Mouse (Mus musculus): ENCODE data around the gene Phf5a. TPM values are rescaled to one million over a fixed set of nuclear protein-coding genes. Genes with fewer than 3 reads are reported as not detected.
"Not testable (repeated sequence)": the region's sequence is repeated elsewhere in the genome, so short reads cannot be mapped to it uniquely, and the experiment has no call there.

The Phf5a gene
- 10 to 100 TPM; 34.3 to 36.2 TPM for total RNA-seq (2021)
- long read RNA-seq, transcript Phf5a-201 (4 exons, 1,663 nt) = major isoform, 24 of 32 reads
- long read RNA-seq, partial matches to known transcripts = 1 of 32 reads
- long read RNA-seq, other reads (novel, unspliced or antisense) = 6 of 32 reads

DNA sequence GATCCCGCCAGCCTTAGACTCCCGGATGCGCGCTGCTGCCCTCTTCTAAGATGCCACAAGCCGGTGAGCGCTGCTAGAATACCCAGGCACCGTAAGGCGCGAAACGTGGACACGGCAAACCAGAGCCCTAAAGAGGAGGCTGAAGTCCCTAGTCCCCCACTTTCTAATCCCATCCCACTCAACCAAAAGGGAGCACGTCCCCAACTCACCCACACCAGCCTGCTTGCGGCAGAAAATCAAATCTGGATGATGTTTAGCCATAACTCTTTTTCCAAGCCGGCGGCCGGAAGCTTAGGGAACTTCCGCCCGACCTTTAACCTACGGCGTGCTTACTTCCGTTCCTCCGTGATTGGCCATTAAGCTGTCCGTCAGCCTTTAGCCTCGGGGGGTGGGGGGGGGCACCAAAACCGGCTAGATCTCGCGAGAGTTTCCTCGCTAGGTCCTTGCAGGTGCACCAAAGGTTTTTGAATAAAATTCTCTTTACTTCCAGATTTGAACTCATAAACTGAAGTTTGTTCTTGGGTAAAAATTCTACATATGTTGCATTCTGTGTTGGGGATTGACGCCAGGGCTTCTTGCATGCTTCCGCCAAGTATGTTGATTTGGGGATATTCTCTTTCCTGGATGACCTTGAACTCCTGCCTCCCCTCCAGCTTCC lies at the start of gene Phf5a:
Phf5a (minus strand) TSS at position 308 of the 658 bp plus-strand sequence.
- peak; percentile 70 to 91 for DNase-seq (ENCODE audit: low spot score in 2 of 2)

DNA sequence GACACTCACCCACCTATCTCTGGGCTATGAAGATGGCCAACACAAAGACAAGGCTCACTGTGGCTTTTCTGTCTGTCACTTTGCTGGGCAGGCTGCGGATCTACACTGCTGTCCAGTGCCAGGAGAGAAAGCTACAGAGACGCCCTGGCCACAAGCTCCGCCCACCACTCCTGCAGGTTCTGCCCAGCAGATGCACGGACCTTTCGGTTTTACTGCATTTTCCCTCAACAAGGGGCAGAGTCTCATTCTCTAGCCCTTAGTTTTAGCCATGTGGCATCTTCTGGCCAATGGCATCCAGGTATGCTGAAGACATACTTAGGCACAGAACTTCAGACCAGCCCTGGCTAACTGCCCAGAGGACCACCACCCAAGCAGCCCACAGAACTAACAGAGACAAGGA lies 49.5 kb upstream of the Phf5a start:
- no peak for DNase-seq (ENCODE audit: low spot score in 2 of 2)

DNA sequence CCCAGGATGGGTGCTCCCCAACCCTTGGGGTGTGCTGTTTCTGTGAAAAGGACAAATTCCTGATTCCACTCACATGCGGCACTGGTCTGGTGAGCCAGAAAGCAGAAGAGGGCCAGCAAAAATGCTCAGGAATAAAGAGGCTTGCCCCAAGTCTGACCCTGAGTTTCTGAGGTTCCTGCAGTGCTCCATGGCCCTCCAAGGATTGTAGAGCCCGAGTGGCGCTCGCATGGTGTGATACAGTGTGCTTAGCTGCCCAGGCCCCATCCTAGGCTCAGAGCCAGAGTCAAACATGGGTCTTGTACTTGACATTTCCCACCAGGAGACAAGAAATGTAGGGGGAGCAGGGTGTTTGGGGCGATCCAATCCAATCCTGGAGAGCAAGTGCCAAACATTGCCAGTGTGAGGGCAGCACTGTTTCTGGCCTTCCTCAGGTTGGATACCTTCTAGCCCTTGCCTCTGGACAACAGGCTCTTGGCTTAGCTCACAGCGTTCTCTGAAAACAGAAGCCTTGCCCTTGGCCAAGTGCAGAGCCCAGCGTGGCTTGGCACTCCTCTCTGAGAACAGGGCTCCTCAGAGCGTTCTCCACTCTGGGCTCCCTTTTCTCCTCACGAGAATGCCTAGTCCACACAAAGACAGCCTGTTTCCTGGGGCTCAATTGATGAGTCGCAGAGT lies 49.0 kb upstream of the Phf5a start:
- DNase-seq (ENCODE audit: low spot score in 2 of 2) = peak in 1 of 2 experiments; percentile 60

DNA sequence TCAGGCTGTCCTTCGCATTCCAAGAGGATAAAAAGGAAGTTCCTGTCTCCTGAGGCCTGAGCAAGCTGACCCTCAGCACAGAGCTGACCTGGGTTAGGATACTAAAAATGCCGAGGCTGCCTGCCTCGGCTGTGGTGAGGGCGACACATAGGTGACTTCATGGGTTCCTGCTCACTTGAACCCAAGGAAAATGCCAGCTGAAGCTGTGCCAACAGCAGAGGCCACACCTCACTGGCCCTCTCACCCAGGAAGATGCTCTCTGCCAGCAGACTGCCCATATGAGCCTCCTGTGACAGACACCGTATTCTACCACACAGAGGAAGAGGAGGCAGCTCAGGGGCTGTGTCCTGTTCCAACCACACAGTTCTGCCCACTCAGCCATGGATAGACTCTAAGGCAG lies 47.4 kb upstream of the Phf5a start:
- DNase-seq (ENCODE audit: low spot score in 2 of 2) = no peak

DNA sequence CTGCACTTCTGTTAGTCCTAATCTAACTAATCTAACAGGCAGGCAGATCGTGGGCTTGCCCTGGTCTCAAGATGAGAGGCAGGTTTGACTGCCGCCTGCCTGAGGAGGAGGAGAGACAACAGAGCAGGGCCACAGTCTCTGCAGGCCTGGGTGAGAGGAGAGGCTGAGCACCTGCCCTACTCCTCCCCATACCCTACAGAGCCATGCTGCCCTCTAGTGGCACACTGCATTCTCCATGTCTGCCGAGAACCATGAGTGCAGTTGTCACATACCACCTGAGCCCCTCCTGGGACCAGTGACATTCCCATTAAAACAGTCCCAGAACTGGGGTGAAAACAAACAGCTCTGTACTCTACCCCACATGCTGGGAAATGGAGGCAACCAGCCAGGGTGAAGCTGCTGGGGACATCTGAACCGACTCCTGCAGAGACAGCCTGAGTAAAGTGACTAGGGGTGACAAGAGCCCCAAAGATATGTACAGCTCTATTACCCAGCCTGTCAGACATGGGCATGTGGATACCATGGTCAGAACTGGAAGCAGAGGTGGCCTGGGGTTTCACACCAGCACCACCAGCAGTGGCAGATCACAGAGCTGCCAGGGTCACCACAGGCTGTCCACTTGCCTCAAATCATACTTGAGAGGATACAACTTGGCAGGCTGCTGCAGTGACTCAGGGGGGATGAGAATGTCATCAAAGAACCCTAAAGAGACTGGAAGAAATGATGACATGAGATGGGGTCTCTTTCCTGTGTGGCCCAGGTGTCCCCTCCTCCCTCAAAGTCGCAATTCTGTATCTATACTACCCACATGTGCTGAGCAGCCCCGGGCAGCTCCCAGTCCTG lies 46.1 kb upstream of the Phf5a start:
- DNase-seq (ENCODE audit: low spot score in 2 of 2) = peak in 1 of 2 experiments; percentile 84

DNA sequence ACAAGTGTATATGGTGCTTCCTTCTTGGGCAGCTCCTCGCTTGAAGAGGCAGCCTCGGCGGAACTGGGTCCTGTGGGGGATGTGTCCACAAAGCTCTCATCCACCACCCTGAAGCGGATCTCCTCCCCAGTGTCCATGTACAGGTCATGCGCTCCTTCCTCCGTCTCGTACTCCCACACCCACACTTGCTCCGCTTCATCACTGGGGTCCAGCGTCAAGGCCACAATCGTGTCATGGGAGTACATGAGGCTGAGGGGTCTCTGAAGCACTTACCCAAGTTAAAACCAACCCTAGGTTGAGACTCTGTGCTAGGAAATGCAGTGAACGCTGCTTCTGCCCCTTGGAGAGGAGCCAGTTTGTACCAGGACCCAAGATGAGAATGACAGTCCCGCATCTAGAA lies 45.5 kb upstream of the Phf5a start:
- no peak for DNase-seq (ENCODE audit: low spot score in 2 of 2)

DNA sequence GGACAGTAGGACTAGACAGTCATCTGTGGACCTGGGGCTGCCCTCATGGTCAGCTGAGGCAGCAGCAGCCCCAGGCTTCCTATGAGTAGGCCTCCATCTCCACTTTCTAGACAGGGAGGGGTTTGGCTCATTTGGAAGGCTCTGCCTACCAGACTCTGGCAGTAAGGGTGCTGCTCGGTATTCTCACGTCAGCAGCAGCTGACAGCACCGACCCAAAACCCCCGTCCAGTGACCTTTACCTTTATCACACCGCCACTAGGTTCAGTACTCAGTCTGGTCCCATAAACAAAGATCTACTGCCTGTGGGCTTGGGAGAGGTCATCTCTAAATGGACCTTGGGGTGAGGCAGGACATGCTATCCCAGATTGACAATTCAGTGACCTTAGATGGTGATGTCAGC lies 44.0 kb upstream of the Phf5a start:
- no peak for DNase-seq (ENCODE audit: low spot score in 2 of 2)

DNA sequence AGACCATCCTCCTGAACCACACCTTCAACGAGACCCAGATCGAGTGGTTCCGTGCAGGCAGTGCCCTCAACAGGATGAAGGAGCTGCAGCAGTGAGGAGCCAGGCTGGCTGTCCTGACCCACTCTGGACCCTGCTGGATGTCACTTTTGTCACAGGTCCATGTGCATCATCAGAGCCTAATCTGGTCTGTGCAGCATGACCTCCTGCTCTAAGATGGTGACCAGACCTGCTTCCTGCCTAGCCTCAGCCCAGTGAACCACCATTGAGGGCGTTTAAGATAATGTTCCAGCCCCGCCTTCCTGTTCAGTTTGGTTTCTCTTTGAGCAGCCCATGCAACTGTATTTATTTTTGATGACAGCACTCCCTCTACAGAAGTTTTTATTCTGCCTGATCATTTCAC lies 43.0 kb upstream of the Phf5a start:
- no peak for DNase-seq (ENCODE audit: low spot score in 2 of 2)

DNA sequence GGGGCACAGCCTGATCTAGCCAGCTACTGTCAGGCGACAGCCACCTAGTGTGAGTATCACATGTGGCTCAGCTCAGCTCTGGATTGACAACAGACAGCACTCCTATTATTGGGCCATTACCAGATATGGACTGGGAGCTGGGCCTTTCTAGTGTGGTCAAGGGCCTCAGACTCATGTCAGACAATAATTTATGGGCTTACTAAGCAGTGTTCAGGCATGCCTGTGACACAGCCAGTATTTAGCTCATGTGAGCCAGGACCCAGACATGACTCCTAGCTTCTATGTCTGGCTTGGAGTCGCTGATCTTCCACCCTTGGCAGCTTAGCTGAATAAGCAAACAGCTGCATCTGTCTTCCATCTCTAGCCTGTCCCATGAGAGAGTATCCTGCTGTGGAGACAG lies 40.8 kb upstream of the Phf5a start:
- DNase-seq (ENCODE audit: low spot score in 2 of 2) = no peak

DNA sequence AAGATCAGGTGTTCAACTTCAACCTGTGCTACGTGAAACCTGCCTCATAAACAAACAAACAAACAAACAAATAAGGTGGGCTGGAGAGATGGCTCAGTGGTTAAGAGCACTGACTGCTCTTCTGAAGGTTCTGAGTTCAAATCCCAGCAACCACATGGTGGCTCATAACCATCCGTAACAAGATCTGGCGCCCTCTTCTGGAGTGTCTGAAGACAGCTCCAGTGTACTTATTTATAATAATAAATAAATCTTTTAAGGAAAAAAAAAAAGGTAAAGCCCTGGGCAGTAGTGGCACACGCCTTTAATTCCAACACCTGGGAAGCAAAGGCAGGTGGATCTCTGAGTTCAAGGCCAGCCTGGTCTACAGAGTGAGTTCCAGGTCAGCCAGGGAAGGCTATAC lies 37.1 kb upstream of the Phf5a start:
- not testable (repeated sequence) for DNase-seq (ENCODE audit: low spot score in 2 of 2)

DNA sequence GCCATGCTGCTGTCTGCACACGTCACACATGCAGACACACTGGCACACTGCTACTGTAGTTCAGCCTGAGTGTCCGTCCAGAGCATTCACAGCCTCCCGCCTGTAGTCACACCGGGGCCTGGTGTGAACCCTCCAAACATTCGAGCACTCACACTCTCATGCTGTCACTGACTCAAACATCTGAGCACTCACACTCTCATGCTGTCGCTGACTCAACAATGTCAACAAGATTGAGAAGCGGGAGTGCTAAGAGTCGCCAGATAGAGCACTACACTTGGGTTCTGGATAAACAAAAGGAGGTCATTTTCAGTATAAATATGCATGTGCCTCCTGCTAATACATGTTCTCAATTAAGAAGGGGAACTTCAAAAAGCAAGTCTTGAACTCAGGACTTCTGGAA lies 36.2 kb upstream of the Phf5a start:
- no peak for DNase-seq (ENCODE audit: low spot score in 2 of 2)

DNA sequence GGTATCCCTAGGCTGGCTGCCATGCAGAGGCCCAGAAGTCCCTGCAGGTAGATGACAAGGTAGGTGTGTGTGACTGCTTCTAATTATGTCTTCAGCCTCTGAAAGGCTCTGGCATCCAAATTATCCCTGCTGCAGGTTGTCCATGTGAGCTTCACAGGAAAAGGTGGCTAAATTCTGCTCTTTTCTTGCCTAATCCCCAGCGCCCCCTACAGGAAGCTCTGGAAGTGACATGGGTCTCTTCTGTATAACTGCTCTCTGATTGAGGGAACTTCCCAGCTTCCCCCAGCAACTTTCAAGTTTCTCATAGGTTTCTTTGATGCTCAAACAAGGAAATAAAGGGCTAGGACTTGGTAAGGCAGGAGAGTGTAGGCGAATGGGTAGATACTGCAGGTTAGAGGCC lies 33.2 kb upstream of the Phf5a start:
- peak; percentile 56 to 83 for DNase-seq (ENCODE audit: low spot score in 2 of 2)

DNA sequence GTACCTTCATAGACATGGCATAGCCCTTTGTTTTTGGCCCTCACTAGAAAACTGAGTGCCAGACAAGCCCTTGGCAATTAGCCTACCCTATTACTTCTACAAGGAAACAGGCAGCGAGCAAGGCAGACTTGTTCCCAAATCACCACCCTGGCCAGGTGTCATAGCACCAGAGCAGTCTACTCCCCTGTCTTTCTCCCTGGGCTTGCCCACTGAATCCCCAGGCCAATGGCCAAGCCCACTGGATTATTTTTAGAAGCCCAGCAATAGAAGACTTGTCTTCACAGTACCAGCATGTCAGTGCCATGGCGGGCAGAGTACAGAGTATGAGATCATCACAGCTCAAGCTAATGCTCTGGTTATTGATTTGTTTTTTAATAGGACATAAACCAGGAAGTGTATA lies 27.0 kb upstream of the Phf5a start:
- no peak for DNase-seq (ENCODE audit: low spot score in 2 of 2)

DNA sequence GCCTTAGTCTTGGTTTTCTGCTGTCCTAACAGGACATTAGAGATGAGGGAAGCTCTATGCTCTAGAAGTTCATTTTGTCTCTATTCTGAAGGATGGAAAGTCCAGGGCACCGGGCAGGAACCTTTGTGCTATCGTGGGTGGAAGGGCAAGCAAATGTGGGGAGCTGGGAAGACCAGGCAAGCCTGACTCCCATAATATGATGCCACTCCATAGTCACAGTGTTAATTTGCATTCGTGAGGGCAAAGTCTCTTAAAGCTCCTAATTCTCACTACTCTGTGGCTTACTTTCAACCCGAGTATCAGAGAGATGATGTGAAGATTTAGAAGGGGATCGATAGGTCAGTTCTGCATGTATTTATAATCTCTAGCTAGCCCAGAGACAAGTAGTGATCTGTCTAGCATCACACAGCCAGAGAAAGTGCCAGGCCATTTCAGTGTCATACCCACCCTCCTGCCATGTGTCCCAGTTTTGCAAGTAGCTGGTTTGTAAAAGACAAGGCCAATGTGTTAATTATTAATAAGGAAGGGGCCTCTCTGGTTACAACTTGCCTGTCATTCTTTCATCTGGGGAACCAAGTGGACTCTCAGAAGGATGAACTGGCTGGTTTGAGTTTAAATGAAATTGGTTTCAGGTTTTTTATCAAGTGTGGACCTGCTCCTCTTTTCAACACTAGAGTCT lies 26.0 kb upstream of the Phf5a start:
- no peak for DNase-seq (ENCODE audit: low spot score in 2 of 2)

DNA sequence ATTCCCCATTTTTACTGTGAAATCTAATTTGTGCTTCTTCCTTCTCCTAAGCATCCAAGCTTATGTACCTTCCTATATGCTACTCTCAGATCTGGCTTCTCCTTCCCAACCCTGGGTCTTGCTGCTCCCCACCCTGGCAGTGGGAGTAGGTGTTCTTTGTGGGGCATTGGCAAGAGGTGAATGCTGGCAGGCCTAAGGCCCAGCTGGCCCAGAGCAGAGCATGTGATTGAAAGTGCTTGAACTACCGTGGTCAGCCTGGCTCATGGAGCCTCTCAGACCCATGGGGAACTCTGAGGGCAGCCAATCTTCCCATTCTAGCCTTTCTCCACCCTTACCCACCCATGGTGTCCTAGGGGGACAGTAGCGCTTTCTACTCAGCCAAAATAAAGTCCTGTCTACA lies 24.7 kb upstream of the Phf5a start:
- DNase-seq (ENCODE audit: low spot score in 2 of 2) = no peak

DNA sequence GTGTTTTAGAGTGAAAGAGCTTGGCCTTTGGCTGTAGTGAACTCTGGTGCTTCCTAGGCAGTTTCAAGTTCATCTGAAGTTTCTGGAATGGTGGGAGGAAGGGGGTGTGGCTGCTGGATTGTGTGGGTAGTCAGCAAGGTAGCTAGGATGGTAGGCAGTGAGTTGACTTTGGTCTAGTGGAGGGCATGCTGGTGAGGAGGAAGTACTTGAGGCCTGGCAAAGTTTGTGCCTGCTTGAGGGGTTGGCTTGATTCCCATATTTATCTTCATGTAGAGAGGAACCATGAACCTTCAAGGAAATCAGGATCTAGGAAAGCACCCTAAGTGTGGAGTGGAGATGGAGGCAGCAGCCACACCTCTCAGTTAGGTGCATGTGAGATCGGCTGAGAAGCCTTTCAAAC lies 22.3 kb upstream of the Phf5a start:
- no peak for DNase-seq (ENCODE audit: low spot score in 2 of 2)

DNA sequence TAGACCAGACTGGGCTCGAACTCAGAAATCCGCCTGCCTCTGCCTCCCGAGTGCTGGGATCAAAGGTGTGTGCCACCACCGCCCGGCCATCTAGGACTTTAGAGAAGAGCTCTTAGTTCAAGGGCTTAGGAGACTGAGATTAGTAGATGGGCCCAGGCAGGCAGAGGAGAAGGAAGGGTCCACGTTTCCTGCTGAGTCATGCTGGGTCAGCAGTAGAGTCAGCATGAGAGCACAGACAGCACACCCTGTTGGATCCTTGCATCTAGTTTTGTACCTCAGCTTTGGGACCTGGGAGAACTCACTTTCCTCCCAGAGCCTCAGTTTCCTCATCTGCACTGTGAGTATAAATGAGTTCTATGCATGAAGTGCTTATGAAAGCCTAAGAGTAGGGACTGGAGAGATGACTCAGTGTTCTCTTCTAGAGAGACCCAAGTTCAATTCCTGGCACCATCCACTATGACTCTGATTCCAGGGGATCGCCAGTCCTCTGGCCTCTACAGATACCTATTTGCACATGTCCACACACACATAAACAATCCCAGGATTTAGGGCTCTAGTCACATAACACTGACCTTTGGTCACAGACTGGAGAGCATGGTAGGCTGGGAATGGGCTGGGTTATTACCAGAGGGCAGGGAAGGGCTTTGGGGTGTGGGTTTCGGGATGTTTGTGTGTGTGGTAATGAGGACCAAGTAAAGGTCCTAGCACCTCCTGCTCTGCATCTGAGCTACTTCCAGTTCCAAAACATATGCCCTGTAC lies 20.3 kb upstream of the Phf5a start:
- no peak for DNase-seq (ENCODE audit: low spot score in 2 of 2)

DNA sequence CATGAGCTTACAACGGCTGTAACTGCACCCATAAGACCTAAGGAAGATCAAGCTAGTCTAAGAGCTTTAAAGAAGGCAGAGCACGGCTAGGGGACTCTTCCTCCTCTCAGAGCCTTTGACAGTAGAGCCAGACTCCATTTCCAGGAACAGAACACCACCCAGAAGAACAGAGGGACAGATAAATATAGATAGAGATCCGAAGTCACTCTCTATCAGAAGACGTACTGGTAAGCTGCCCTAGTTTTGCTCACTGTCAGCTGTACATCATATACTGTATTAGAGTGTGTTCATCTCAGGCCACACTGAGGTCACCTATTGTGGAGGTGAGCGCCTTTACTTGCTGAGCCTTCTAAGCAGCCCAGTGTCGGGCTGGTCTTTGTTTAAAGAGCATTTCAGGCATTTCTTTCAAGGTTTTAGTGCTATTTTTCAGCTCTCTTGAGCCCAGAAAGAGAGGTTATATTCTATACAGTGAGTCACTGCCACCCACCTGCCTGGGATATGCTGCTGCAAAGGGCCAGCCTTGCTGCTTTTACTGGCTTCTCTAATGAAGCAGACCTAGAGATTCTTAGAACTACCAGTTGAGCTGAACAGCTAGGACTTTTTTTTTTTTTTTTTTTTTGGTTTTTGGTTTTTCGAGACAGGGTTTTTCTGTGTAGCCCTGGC lies 19.6 kb upstream of the Phf5a start:
- DNase-seq (ENCODE audit: low spot score in 2 of 2) = no peak

DNA sequence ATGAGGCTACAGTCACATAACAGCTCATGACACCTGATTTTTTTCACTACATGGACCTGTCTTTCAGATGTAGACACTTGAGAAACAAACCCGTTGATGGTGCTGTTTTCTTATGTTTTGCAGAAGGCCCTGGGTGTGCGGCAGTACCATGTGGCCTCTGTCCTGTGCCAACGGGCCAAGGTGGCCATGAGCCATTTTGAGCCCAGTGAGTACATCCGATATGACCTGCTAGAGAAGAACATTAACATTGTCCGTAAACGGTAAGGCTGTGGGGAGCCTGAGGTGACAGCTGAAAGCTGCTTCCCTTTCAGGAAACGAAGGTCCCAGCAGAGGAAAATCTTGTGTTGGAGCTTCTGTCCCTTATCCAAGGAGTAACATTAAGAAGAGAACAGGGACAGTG lies 17.5 kb upstream of the Phf5a start:
- no peak for DNase-seq (ENCODE audit: low spot score in 2 of 2)
